Mouse (Mus musculus): Measurements from ENCODE around the gene Stxbp4. TPM values are rescaled to one million over a fixed set of nuclear protein-coding genes. Genes with fewer than 3 reads are reported as not detected.

The Stxbp4 gene
- total RNA-seq, 2 experiments from 2014 or later = 5.6 to 6.2 TPM

DNA sequence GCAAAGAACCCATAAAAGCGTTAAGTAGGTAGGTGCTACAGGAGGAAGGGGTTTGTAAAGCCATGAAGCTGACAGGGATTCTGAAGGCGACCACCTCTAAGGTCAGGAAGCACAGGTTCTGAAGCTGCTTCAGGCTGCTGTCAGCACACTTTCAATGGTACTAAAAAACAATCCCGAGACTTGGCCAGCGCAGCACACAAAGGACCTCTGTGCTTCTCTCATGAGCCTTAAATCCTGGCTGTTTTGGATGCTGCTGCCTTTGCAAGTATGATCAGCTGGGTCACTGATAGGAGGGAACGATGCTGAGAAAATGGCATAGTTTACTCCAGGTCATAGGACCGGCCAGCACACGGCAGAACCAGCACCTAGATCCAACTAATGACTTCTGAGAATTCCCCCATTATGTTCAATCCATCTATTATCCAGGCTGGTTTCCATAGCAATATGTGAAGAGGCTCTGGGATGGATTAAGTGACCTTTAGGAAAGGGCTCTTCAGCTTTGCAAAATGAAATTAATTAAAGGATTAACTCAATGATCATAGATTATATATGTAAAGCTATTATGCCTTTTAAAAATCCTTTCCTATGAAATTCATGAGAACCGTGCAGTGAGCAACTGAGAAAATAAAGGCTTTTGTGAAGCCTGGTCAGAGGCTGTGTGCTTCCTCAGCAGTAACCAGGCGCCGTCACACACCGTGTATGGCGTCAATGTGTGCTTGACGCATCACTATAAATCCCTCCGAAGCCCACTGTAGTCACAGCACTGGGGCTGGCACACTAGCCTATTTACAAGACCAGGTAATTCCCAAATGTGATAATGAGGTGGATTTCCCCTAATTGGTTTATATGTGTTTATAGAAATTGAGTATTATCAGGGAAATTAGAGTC lies 152.9 kb downstream of the Stxbp4 start:
- no peak for DNase-seq

DNA sequence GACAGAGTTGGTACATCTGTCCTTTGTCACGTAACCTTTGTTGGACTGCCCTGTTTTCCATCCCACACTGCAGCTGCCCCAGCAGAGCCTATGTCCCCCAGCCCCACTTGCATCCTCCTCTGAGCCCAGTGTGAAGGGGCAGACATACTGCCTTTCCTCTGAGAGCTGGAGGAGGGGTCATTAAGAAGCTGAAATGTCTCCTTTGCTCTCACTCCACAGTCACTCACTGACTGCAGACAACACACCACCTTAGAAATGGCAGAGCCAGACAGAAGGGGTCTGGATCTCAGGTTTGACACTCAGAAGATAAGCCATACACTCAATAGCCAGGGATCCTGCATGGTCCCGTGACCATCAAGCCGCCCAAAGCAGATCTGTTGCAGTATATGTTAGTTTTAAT lies 154.1 kb downstream of the Stxbp4 start:
- intact Hi-C loops (cut with DNase I) = no loop called here
- DNase-seq = no peak

More for the DNA sequence above, 152.9 kb downstream of the Stxbp4 start:
- intact Hi-C loops (cut with DNase I) = no loop called here

DNA sequence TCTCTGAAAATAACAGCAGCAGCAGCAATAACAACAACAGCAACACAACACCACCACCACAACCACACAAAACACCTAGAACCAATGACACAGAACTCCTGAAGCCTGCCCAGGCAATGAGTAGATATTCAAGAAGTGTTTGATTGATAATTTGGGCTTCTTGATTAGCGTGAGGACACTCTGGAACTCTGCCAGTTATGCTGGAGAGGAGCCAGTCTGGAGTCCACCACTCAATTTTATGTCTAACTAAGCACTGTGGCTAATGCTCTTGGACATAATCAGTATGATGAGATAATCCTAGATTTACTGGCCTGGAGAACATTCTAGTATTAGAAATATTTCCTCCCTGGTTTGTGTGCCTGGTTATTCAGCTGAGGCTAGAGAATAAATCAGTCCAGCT lies 156.1 kb downstream of the Stxbp4 start:
- DNase-seq = no peak
- intact Hi-C loops (cut with DNase I) = no loop called here

DNA sequence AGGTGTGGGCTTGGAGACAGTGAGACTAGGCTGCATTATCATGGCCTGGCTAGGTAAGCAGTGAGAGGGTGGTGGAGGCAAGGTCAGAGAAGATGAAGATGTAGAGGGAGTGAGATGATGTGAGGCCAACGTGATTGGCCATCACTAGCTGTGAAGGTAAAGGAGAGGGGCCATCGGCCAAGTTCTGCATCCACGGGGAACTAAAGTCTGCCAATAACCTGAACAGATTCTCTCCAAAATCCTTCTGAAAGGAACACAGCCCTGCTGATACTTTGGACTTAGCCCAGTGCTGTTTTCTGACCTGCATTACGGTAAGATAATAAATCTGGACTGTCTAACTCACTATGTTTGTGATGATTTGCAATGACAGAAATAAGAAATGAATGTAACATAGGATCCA lies 167.6 kb downstream of the Stxbp4 start:
- intact Hi-C loops (cut with DNase I) = no loop called here
- no peak for DNase-seq

DNA sequence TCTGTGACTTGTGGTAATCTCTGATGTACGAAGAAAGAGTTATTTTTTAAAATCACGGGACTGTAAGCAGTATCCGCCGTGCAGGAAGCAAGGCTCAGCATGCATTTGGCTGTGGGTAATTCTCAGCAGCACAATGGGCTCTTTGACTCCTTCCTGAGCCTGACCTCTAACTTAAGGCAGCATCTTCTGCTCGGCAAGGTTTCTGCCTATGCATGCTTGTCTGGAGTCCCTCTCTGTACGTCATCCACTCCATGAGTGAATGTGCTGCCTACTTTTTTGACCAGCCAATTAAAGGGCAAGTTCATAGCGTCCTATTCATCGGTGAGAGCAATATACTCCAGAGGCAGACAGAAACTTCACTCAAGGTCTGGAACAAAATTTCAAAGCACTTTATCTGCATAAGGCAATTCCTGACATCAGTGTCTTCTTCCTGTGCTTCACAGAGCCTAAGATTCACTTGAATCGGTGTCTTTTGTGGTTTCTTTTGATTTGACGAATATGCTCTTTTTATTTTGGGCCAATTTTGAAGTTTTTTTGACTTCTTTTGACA lies 173.8 kb downstream of the Stxbp4 start:
- DNase-seq = no peak
- intact Hi-C loops (cut with DNase I) = no loop called here

DNA sequence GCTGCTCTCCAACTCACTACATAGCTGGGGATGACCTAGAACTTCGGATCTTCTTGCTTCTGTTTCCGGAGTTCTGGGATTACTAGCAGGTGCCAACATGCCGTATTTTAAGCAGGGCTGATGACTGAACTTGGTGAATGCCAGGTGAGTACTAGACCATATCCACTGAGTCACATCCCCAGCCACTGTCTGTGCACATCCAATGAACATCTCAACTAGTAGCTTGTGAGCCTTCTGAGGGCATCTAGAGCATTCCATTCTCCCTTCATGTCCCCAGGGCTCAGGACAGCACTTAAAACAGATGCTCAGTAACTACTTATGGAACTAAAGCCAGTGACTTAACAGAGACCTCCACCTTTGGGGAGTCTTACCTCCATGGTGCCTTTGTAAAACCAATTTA lies 177.4 kb downstream of the Stxbp4 start:
- no peak for DNase-seq
- intact Hi-C loops (cut with DNase I) = no loop called here

DNA sequence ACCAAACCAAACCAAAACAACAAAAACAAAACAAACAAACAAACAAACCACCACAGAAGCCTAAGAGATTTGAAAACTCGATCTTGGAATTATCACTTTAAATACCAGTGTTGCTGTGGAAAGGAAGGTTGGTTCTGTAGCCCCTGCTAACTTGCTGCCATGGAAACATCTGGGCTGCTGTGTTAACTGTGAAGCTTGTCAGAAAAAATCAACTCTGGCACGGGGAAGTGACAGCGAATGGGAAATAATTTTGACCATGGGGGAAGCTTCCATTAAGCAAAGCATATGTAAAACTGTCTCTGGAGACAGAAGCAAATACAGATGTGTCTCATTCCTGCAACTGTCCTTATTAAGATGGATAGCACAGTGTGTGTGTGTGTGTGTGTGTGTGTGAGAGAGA lies 185.8 kb downstream of the Stxbp4 start:
- DNase-seq = no peak
- intact Hi-C loops (cut with DNase I) = no loop called here

DNA sequence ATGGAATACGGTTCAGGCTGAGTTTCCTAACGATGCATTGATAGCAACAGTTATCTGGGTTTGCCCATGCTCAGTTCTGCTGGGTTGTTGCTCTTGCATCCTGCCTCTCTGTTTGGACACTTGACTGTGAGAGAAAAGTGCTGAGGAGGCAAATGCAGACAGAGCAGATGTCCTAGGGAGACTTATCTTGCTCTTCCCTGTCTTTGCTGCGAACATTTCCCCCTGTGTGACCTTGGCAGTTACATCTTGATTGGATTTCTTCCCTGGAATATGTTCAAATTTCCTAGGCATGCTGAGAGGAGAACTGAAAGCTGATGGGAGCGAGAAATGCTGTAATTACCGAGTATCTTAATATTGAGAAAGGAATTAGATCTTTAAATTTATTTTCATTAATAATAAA lies 186.4 kb downstream of the Stxbp4 start:
- intact Hi-C loops (cut with DNase I) = no loop called here
- DNase-seq = no peak

DNA sequence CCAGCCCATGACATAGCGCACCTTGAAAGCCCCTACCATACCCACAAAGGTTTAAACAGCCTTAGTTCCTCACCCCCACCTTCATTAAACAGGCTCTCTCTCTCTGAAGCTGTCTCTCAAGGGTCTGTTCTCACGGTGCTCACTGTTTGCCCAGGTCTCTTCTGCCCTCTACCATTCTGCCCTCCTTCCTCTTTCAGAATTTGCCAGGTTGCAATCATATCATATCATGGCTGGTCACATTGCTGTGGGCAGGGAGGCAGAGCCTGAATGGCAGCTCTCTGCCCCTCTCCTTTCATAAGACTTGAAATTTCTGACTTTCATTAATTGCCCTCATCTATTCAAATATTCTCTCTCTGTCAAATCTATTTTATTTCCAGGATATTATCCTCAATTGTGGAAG lies 195.4 kb downstream of the Stxbp4 start:
- no peak for DNase-seq
- intact Hi-C loops (cut with DNase I) = no loop called here

DNA sequence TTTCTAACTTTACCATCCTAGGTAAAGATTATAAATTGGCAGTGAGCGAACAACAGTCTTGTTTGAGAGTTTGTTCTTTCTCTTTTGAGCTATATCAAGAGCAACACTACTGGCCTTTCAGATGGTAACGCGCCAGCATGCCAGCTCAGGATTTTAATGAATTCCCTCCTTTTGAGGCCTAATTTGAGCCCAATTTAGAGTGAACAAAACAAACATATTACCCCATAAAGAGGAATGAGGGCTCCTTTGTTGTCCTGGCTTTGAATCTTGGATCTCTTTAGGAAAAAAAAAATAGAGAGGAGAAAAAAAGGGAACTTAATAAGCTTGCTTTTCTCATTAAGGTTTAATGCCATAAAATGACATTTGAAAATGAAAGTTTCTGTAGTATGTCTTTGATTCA lies 197.0 kb downstream of the Stxbp4 start:
- DNase-seq = no peak
- intact Hi-C loops (cut with DNase I) = no loop called here

DNA sequence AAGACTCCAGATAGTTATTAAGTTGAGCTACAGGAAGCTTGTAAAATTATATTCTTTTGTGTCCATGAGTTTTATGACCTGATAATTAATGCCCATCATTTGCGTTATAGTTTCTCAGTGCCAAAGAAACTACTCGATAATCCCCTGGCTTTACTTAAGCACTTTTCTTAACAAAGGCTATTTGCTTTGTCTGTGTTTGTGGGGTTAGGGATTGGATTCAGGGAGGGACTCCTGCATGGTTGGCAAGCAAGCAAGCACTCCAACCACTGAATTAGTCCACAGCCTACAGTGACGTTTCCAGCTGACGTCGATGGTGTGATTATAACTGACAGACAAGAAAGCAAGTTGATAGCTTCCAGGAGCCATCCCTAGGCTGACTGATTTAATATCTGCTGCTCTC lies 199.1 kb downstream of the Stxbp4 start:
- intact Hi-C loops (cut with DNase I) = no loop called here

More for the DNA sequence above, 199.1 kb downstream of the Stxbp4 start:
- DNase-seq = no peak

Other genes with a start within 250 kb of the Stxbp4 start
- 10 to 100 TPM; 15.7 to 22.1 TPM for gene Hlf, start 247.2 kb downstream of the Stxbp4 start, total RNA-seq (2021)
- 10 to 100 TPM; 24.2 to 25.8 TPM for gene Cox11, start 89 bp upstream of the Stxbp4 start, total RNA-seq (2021)
- 10 to 100 TPM; 16.2 to 18.5 TPM for gene Tom1l1, start 50.3 kb upstream of the Stxbp4 start, total RNA-seq (2021)

Data from heart, postnatal 10 days (tissue).